Mouse (Mus musculus) G1E (cell line): ENCODE results near the gene BC080695.
"Not testable (repeated sequence)": the region's sequence is repeated elsewhere in the genome, so short reads cannot be mapped to it uniquely, and the experiment has no call there.

Experiments
- CTCF ChIP-seq: IDR thresholded peaks from 2 replicates; pipeline ENCODE4 v1.5.1; 2012; ENCODE audit warnings: low read depth, low read length, inconsistent platforms, mixed read lengths
- GATA1 ChIP-seq: IDR thresholded peaks from 2 replicates; pipeline ENCODE4 v1.6.1; 2012; ENCODE audit warnings: borderline replicate concordance, low read length, inconsistent platforms, mixed read lengths
- GATA2 ChIP-seq: IDR thresholded peaks from 2 replicates; pipeline ENCODE4 v1.6.1; 2012; ENCODE audit warnings: low read depth, low read length, inconsistent platforms, borderline replicate concordance
- POLR2AphosphoS5 ChIP-seq: IDR thresholded peaks from 2 replicates; pipeline ENCODE4 v1.6.1; 2012; ENCODE audit warnings: low read depth, low read length, inconsistent platforms; ENCODE audit not compliant: insufficient replicate concordance
- TAL1 ChIP-seq: conservative IDR thresholded peaks from 2 replicates; pipeline ENCODE4 v1.6.1; 2012; ENCODE audit warnings: low read depth, low read length, inconsistent platforms, mixed read lengths

DNA sequence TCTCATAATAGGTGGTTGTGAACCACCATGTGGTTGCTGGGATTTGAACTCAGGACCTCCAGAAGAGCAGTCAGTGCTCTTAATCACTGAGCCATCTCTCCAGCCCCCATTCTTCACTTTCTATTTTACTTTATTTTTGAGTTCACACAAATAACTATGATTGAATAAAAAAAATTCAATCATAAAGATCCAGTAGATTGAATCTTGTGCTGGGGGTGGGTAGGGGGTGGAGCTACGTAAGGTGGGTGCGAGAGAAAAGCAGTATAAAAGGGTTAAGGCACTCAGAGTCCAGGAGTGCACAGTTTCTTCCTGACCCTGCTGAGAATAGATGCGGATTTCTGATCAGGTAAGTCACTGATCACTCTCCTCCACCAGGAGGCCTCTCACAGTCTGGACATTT is 15.8 kb upstream of the BC080695 start, which contains the start of gene Gm13040:
- TF ChIP-seq CTCF, GATA2, GATA1, POLR2AphosphoS5, TAL1: not testable (repeated sequence)
